Mouse (Mus musculus) left cerebral cortex, adult 9 months (tissue): Measurements from ENCODE around the gene Trim69.

Experiments used
- DNase-seq, 2 experiments: peaks; one replicate each; pipeline ENCODE4 v3.0.0; 2022; ENCODE audit warnings: low spot score in 2 of 2

Gene Trim69

DNA sequence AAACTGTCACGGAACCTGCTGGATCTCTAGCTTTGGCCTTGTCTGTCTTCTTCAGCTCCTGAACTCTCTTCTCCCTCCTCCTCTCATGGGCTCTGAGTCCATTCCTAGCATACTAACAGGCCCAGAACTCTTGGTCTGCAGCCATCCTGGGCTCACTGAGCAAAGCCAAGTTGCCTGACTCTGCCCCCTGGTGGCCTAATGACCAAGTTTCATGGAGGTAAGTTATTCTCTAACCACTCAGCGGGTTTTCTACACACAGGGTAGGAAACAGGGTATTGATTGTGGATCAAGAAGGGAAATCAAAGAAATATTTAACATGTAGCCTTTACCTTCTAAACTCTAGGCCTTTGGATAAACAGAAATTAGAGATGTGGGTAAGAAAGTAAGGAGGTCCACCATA is at the start of gene Trim69:
Trim69 (plus strand) TSS at position 21 of the 400 bp plus-strand sequence.
- DNase-seq, result peak in 1 of 2 experiments; percentile 83

DNA sequence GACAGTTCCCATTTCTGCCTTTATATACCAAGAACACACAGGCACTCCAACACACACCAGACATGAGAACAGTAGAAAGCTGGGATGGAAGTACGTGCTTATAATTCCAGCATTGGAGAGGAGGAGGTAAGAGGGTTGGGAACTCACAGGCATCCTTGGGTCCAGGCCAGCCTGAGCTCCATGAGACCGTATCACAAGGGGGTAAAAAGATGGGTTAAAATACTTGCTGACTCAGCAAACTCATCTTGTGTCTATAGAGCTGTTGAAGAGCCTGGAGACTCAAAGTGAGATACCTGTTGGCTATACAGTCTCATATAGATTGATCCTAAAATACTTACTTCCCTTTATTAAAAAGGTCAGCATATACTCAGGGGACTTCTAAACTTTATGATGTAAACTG is 43.6 kb upstream of the Trim69 start:
- no peak for DNase-seq

DNA sequence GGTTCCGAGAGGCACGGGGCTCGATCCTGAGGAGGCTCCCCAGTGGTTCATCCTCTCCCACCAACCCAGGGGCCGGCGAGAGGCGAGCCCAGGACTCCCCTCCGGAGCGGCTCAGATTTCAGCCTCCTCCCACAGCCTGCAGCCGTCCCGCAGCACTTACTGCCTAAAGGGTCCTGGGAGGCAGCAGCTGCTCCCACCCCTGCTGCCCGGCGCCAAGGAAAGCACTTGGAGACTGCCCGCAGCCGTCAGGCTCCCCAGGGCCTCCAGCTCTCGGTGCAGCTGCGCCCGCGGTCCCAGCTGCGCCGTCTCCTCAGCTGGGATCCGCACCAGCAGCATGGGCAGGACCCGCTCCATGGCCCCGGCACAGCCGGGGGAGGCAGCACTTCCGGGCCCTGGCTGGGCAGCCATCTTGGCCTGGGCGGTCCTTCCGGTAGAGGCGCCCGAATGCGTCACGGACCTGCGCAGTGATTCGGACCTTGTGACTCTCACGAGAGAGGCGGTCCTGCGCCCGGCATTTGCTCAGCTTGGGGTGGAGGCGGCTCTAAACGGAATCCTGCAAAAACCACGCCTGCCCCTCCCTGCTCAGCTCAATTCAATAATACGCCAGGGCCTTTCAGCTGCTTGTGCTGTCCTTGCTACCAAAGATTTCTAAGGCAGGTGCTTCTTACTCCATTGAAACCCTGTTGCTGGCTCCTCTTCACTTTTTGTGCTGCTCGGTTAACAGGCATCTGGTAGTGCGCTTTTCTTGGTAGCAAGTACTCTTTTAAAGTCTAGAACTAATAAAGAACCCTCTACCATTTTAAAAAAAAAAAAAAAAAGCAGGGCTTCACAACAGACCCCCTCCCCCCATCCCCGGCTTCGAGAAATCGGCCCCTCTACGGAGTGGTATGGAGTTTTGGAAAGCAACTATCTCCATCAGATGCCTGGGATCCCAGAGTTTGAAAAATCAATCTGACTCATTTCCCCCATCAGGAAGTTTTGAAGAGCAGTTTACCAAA is 42.2 kb upstream of the Trim69 start, which contains the start of gene Spg11:
Spg11 (minus strand) TSS at position 426 of the 998 bp plus-strand sequence.
- peak; percentile 95 to 98 for DNase-seq

DNA sequence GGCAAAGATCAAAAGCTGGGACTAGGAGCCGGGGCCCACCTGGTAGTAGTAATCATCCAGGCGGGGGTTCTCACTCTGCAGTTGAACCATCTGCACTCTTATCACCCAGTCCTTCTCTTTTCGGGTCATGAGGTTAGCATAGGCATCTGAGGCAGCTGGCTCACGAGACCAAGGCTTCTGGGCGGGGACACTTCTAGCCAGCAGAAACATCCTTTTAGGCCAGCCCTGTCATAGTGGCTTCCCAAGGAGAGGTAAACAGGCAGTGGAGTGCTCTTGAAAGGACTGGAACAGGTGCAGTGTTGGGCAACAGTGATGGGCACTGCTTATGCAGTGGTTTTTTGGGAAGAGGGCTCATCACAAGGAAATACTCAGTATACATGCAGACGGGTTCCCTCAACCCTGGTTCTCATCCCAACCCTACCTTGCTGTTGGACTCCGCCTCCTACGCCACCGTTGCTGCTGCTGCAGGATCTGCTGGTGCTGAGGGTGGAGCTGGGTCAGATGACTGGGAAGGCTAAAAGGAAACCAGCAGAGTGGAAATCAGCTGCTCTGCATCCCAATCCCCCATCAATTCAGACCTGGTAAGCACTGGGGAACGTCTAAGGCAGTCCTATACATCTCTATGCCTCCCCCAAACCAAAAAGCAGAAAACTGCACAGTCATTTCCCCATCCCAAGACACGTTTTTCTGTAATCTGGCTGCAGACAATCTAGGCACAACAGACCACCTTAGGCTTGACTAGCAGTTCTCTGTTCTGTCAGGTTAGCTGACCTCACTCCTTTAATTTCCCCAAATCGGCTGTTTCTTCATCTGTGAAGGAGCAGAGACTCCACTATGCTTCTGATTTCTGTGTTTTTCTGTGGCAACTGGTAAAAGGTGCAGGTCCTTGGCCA is 34.6 kb upstream of the Trim69 start:
- DNase-seq, result no peak

DNA sequence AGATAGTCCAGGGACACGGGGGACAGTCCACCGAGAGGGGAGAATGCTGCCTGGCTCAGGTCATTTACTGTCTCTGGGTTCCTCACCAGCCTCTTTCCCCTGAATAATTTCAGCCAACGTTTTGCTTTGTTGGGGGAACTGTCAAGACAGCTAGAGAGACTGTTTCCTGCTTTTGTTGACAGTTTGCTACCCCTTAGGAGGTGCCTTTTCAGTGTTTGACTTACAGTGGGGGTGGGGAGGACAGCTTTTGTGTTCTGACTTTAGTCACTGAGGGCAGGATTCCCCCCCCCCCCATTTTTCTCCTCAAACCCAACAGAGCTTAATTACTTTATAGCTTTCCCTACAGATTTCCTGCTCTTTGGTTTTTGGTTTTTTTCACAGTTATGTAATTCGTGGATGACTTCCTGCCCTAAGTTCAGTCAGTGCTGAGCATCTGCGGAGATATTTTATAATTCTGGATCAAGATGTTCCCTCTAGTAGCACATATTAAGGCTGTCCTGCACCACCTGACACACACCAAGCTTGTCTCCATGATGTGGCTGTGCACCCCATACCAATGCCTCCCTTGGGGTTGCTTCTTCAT is 33.6 kb upstream of the Trim69 start:
- DNase-seq, result no peak

DNA sequence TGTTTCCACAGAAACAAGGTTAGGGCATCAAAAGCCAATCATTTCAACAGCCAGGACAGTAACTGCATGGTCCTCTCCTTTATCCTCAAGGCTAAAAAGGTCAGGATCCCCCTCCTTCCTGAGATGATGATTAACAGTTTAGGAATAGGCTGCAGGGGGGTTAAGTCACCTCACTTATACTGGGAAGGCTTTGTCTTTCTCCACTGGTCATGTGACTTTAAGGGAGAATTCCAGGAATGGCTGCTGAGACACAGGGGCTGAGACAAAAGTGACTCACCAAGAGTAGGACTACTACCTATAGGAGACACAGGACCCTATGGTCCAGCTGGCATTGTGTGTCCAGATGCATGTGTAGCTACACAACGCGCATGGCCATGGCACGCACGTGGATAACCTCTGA is 32.9 kb upstream of the Trim69 start:
- no peak for DNase-seq

DNA sequence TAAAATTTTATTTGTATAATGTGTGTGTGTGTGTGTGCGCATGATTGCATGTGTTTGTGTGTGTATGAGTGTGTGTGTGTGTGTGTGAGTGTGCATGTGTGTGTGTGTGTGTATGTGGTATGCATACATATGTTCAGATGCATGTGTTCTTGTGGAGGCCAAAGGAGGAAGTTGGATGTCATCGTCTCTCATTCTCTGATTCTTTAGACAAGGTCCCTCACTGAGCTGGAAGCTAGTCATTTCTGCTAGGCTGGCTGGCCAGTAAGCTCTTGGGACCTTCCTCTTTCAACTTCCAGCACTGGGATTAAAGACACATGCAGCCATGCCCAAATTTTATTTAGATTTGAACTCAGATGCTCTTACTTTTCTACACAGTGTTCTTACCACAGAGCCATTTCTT is 28.4 kb upstream of the Trim69 start:
- no peak for DNase-seq

DNA sequence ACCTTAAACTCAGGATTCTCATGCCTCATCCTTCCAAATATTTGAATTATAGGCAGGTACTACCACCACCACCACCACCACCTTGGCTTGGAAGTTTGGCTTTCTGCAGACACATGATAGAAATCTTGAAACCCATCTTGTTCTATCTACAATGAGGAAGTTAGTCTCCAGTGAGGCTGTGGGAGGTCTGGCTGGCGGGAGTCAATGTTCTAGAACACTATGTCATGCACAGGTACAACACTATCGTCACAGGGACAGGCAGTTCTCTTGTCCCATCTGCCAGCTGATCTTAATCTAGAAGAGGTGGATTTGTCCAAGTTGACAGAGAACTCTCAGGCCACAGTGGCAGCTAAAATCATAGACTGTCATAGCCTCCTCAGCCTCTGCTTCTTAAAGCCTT is 27.9 kb upstream of the Trim69 start:
- DNase-seq, result no peak

DNA sequence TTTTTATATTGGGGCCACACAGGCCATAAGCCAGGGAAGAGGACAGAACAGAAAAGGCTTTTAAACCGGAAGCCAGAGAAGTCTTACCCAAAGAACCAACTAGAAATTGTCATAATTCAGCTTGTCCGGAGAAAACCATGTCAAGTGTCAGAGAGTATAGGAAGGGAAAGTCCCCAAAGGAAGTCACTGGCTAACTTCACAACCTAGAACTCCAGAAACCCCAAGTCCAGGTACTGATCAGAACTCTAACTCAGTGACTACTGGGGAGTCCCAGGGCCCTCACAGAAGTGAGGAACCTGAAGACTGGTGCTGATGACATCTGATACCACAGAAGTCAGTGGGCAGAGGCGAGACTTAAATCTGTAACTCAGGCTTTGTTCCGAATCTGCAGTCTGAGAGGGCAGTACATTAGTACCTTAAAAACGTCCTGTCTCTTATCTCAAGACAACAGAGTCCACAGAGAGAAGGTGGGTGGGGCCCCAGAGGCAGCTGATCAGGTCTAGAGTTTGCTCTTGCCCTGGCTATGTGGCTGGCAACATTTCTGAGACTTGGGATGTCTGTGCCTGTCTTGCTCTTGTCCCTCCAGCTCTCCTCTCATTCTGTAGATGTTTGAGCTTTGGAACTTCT is 22.5 kb upstream of the Trim69 start:
- DNase-seq, result no peak

DNA sequence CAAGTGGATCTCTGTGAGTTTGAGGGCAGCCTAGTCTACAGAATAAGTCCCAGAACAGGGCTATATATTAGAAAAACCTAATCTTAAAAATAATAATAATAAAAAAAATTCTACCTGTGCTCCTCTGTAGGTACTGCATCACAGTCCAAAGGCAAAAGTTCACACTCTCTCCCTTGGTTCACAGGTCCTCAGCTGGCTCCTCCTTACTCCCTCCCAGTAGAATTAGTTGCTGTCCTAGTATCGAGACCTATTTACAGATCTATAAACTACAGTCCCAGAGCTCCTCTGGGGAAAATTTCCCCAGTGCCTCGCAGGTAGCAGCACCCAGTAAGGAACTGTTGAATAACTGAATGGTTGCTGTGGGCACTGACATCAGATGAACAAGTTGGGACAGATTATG is 19.7 kb upstream of the Trim69 start:
- DNase-seq, result no peak

DNA sequence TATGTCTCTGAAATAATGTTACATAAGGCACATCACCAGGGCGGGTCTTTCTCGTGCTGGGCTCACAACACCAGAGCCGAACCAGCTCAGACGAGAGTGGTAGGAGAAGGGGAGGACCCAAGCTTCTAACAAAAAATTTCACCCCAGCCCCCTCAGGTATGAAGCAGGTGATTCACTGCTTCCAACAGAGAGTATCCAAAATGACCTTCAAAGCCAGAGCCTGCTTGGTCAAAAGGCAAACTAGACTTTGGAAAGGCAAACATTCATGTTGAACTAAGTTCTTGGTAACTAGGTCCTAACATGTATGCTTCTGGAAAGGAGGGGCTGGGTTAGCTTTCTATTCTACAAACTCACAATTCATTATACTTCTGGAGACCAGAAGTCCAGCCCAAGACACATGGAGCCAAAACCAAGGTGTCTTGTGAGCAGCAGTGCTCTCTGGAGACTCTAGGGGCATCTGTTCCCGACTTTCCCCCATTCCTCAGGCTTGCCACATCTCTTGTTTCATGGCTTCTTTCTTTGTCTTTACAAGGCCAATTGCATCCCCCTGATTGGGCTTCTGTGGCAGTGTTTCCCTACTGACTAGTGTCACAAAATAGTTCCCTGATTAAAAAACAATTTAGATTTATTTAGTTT is 19.1 kb upstream of the Trim69 start:
- no peak for DNase-seq

DNA sequence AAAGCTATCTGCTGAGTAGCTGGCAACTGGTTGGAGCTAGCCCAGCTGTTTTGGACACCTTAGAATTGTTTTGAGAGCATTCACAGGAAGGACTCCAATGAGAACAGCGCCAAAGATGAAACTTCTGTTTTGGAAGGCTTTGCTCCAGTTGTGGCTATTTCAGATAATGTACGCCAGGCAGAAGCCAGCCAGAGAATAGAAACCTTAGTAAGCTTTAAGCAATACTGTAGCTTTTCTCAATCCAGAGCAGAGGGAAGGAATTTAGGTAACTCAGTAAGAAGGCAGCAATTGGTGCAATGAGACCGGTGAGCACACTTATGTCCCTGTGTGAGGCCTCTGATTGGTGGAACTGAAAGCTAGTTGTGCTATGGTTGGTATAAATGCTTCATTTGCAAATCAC is 17.4 kb upstream of the Trim69 start:
- no peak for DNase-seq

DNA sequence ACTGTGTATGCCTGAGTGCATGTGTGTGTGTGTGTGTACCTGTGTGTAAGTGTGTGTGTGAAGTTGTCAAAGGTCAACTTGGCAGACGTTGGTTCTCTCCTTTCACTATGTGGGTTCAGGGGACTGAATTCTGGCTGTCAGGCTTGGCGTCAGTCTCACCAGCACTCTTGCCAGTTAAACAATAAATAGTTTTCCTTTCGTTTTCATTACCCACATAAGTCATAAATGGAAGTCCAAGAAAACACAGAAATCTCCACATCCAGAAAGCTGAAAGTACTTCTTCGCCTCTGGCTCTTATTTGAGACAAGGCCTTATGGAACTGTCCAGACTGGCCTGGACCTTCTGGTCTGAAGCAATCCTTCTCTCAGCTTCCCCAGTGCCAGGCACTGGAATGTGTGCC is 14.7 kb upstream of the Trim69 start:
- no peak for DNase-seq

DNA sequence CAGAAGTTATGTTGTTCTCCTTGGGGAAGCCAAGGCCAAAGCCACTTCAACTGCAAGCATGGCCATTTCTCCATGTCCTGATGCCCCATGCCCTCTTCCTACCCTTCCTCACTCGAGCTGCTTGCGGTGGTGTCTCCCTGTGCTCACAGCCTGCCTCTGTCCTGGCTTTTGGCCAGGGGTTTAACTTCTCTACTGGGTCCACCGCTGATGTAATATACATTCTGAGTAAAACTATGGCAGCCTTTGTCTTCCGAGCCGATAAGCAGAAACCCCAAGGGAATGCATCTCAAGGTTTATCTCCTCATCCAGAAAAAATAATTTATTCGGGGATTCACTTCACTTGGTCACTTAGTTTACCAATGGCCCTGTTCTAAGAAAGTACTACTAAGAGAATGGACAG is 13.8 kb upstream of the Trim69 start:
- no peak for DNase-seq

DNA sequence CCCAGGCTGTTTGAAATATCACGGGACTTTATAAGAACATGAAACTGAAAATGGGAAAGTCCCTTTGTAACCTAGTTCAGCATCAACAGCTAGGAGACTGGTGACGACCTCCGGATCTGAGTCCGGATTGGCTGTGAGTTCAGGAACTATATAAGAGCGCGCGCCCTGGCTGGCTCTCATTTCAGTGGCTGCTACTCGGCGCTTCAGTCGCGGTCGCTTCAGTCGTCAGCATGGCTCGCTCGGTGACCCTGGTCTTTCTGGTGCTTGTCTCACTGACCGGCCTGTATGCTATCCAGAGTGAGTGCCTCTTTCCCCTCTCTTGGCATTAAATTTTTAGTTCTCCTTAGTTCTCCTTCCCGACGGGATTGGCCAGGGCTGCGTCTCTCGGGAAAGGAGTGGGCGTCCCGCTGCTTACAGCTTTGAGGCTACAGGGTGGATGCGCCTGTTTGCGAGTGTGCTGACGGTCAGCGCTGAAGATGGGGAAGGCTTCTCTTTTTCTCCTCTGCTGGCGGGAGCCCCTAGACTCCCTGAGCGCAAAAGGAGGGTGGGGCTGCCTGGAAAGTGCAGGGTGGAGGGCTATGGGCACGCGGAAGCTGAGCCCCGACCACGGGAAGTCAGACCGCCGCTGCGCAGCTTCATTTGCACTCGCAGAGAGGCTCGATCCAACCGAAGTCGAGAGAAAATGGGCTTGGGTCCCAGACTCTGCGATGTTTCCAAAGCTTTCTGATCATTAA is 12.8 kb upstream of the Trim69 start, which contains the start of gene B2m:
B2m (plus strand) TSS at position 179 of the 734 bp plus-strand sequence.
- DNase-seq, result peak; percentile 79 to 96

DNA sequence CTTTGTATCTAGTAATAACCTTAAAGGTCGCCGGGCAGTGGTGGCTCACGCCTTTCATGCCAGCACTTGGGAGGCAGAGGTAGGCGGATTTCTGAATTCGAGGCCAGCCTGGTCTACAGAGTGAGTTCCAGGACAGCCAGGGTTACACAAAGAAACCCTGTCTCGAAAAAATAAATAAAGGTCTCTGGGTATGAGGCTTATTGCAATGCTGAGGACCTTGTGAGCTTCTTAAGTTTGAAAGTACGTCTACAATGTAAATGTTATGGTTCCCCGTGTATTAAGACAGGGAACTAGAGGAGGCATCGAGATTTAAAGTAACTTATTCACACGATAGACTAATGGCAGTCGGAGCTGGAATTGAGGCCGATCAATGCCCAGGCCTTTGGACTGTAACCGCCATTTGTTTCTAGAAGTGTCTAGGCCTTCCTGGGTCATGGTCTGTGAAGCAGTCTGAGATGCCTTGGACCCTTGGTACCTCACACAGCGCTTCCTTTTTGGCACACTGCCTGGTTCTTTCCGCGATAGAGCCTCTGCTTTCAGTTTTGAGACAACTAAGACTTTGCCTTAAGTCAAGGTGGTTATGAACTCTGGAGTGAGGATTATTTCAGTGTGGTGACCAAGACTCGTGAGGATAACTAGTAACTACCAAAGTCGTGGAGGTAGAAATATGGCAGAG is 12.1 kb upstream of the Trim69 start:
- peak in 1 of 2 experiments; percentile 45 for DNase-seq

DNA sequence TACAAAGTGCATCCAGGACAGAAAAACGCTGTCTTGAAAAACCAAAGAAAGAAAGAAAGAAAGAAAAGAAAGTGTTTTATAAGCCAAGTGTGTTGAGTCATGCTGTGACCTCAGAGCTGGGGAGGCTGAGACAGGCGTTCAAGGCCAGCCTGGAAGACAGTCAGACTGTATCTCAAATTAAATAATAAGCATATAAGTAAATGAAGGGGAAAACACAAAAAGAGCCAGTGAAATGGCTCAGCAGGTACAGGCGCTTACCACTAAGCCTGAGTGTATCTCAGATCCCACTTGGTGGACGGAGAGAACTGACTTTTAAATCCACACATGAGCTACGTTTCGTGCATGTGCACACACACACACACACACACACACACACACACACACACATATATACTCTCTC is 11.2 kb upstream of the Trim69 start:
- no peak for DNase-seq

DNA sequence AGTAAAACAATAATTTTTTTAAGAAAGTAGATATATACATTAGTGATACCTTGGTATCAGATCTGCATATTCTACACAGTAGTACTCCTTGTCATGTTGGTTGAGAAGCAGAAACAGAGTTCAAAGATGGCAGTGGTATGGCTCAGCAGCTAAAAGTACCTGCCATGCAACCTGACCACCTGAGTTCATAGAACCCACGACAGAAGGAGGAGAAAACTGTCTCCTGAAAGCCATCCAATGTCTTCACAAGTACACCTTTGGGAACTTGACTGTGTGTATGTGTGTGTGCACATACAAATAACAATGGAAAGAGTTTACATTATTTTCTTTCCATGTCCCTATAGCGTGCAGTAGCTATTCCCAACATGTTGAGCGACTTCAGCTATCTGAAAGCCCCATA is 10.8 kb upstream of the Trim69 start:
- no peak for DNase-seq

DNA sequence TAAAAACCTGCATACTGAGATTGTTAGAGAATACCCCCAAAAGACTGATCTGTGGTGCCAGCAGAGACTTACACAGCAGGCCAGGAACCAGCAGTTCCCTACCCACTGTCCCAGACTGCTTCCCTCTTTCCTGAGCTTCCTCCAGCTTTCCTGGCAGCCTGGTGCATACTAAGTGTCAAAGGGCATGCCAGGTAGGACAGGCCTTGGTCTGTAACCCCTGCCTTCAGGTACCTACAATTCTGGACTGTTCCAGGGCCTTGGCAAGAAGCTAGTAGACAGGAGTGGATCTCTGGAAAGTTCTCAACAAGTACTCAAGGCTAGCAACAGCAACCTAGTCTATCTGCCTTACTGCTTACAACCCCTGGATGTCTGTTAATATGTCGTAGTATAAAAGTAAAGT is 9.3 kb upstream of the Trim69 start:
- DNase-seq, result no peak

DNA sequence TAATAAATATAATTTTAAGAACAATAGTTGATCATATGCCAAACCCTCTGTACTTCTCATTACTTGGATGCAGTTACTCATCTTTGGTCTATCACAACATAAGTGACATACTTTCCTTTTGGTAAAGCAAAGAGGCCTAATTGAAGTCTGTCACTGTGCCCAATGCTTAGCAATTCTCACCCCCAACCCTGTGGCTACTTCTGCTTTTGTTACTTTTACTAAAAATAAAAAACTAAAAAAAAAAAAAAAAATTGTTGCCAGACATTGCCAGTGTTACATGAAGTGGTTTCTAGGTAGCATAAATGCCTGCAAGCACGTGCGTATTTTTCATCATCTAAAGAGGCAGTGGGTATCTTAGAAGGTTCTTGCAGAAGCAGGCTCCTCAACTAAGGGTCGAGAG is 7.7 kb upstream of the Trim69 start:
- no peak for DNase-seq
